Mouse (Mus musculus) hindbrain, embryonic 14.5 days (tissue): ENCODE results near the gene Cyb5r3. TPM values are rescaled to one million over a fixed set of nuclear protein-coding genes. Genes with fewer than 3 reads are reported as not detected.

Source experiments
- ATAC-seq: fragments of 200-750 bp; cut with Nextera tagmentation; 2 replicates; pipeline ENCODE4 v1.8.0; 2017; ENCODE audit warnings: moderate number of reproducible peaks, mild to moderate bottlenecking, moderate TSS enrichment, moderate library complexity; ENCODE audit not compliant: low FRiP score
- DNase-seq: peaks from one replicate; pipeline ENCODE4 v3.0.0-alpha.2; 2015; ENCODE audit warnings: low spot score
- H3K27ac ChIP-seq: fragments of 300-500 bp; sonication (generic); 2 replicates; pipeline ENCODE4 v1.5.1; 2014; ENCODE audit warnings: mild to moderate bottlenecking, moderate library complexity
- H3K27me3 ChIP-seq: fragments of 300-500 bp; sonication (generic); 2 replicates; pipeline ENCODE4 v1.6.1; 2014; ENCODE audit warnings: mild to moderate bottlenecking, low read length, mixed read lengths; ENCODE audit not compliant: control insufficient read depth, insufficient read depth
- H3K36me3 ChIP-seq: fragments of 300-500 bp; sonication (generic); replicated peaks from 2 replicates; pipeline ENCODE4 v1.6.1; 2014; ENCODE audit not compliant: control insufficient read depth, insufficient read depth
- H3K4me1 ChIP-seq: fragments of 300-500 bp; sonication (generic); replicated peaks from 2 replicates; pipeline ENCODE4 v1.6.1; 2014; ENCODE audit warnings: antibody characterized with exemption, low read length, mixed read lengths; ENCODE audit not compliant: control insufficient read depth, insufficient read depth
- H3K4me2 ChIP-seq: fragments of 300-500 bp; sonication (generic); replicated peaks from 2 replicates; pipeline ENCODE4 v1.6.1; 2014; ENCODE audit warnings: mild to moderate bottlenecking, moderate library complexity
- H3K4me3 ChIP-seq: fragments of 300-500 bp; sonication (generic); replicated peaks from 2 replicates; pipeline ENCODE4 v1.5.1; 2014; ENCODE audit warnings: mild to moderate bottlenecking, low read length
- H3K9ac ChIP-seq: fragments of 300-500 bp; sonication (generic); 2 replicates; pipeline ENCODE4 v1.6.1; 2014
- H3K9me3 ChIP-seq: fragments of 300-500 bp; sonication (generic); 2 replicates; pipeline ENCODE4 v1.6.1; 2016; ENCODE audit warnings: low read length; ENCODE audit not compliant: control insufficient read depth
- WGBS: fragments of 180-500 bp; shearing (Covaris S2); extraction: QIAGEN DNeasy Blood & Tissue Kit; methylation state at CpG from one replicate; pipeline ENCODE4 v1.1.7; 2014; 5-methylcytosine and 5-hydroxymethylcytosine counted together
- polyA plus RNA-seq: library from polyadenylated mRNA; unstranded; fragments of >200 nt; fragmentation: Nextera tagmentation; extraction: Ambion mirVana; gene quantifications from 2 replicates; pipeline ENCODE4 v1.2.1, GENCODE M21; 2014

The Cyb5r3 gene
- polyA plus RNA-seq, 1 experiment from 2014 or later: 129 TPM

- no peaks in the 10 kb centered on the region for H3K36me3 ChIP-seq
- no peaks in the 10 kb centered on the region for H3K27me3 ChIP-seq
- peaks cover 17% of the 10 kb centered on the region for H3K4me1 ChIP-seq
- peak overlapping the region; percentile 94 for H3K9ac ChIP-seq
- H3K4me2 ChIP-seq: peak overlapping the region; percentile 91
- peak overlapping the region; percentile 92; the same call in 1 of the 2 replicates for H3K27ac ChIP-seq
- no peak for DNase-seq
- no peak for ATAC-seq
- 48% methylated on average over 8 of the region's 8 CpGs for WGBS
- H3K4me3 ChIP-seq: peak overlapping the region; percentile 97
- no peaks in the 10 kb centered on the region for H3K9me3 ChIP-seq
These were observed 1.3 kb downstream of the Cyb5r3 start for GRCm38 (mm10) chr15:83170956-83171659.

- H3K4me2 ChIP-seq: no peak overlapping the region
- H3K27me3 ChIP-seq: no peaks in the 10 kb centered on the region
- peaks cover 17% of the 10 kb centered on the region for H3K4me1 ChIP-seq
- WGBS: 85% methylated on average over 8 of the region's 8 CpGs
- H3K27ac ChIP-seq: no peak overlapping the region
- no peaks in the 10 kb centered on the region for H3K9me3 ChIP-seq
- ATAC-seq (no peak), DNase-seq (no peak)
- 0 out of 2 replicates have a peak, but pooled peaks cover 2% of the 10 kb centered on the region for H3K36me3 ChIP-seq
- H3K4me3 ChIP-seq: no peak overlapping the region
- H3K9ac ChIP-seq: no peak overlapping the region; the same call in 1 of the 2 replicates
These were observed 2.3 kb downstream of the Cyb5r3 start for GRCm38 (mm10) chr15:83169772-83170722.

- Histone ChIP-seq H3K27me3 (no peaks in the 10 kb centered on the region), H3K36me3 (0 out of 2 replicates have a peak, but pooled peaks cover 4% of the 10 kb centered on the region), H3K4me3 (no peak overlapping the region), H3K4me1 (peaks cover 17% of the 10 kb centered on the region), H3K4me2 (no peak overlapping the region), H3K9me3 (no peaks in the 10 kb centered on the region), H3K9ac (no peak overlapping the region), H3K27ac (no peak overlapping the region)
- ATAC-seq (no peak), DNase-seq (no peak)
- WGBS: 83% methylated on average over 7 of the region's 7 CpGs
These were observed 3.3 kb downstream of the Cyb5r3 start for GRCm38 (mm10) chr15:83168875-83169771.

- Histone ChIP-seq H3K4me3 (no peak overlapping the region), H3K36me3 (0 out of 2 replicates have a peak, but pooled peaks cover 4% of the 10 kb centered on the region), H3K9me3 (no peaks in the 10 kb centered on the region), H3K9ac (no peak overlapping the region), H3K27ac (no peak overlapping the region), H3K4me2 (no peak overlapping the region), H3K4me1 (peaks cover 17% of the 10 kb centered on the region), H3K27me3 (no peaks in the 10 kb centered on the region)
- no peak for DNase-seq
- no peak for ATAC-seq
- 89% methylated on average over 3 of the region's 3 CpGs for WGBS
These were observed 4.1 kb downstream of the Cyb5r3 start for GRCm38 (mm10) chr15:83168311-83168710.

GRCm38 (mm10) chr15:83167550-83168065 lies 4.8 kb downstream of the Cyb5r3 start:
- 94% methylated on average over 8 of the region's 8 CpGs for WGBS

GRCm38 (mm10) chr15:83167126-83167525 lies 5.3 kb downstream of the Cyb5r3 start:
- DNase-seq (no peak), ATAC-seq (no peak)
- no peak overlapping the region for H3K4me3 ChIP-seq
- no peak overlapping the region for H3K9ac ChIP-seq
- no peak overlapping the region for H3K4me2 ChIP-seq
- WGBS: 64% methylated on average over 5 of the region's 5 CpGs
- H3K27me3 ChIP-seq: no peaks in the 10 kb centered on the region
- H3K9me3 ChIP-seq: no peaks in the 10 kb centered on the region
- peaks cover 10% of the 10 kb centered on the region; the same call in 1 of the 2 replicates for H3K36me3 ChIP-seq
- peaks cover 17% of the 10 kb centered on the region for H3K4me1 ChIP-seq
- no peak overlapping the region for H3K27ac ChIP-seq

More at GRCm38 (mm10) chr15:83167550-83168065, 4.8 kb downstream of the Cyb5r3 start:
- DNase-seq (no peak), ATAC-seq (no peak)
- Histone ChIP-seq H3K9ac (no peak overlapping the region), H3K27me3 (no peaks in the 10 kb centered on the region), H3K4me1 (peaks cover 17% of the 10 kb centered on the region), H3K4me2 (no peak overlapping the region), H3K27ac (no peak overlapping the region), H3K9me3 (no peaks in the 10 kb centered on the region), H3K36me3 (peaks cover 5% of the 10 kb centered on the region; the same call in 1 of the 2 replicates), H3K4me3 (no peak overlapping the region)

GRCm38 (mm10) chr15:83166642-83167041 lies 5.8 kb downstream of the Cyb5r3 start:
- H3K27me3 ChIP-seq: no peaks in the 10 kb centered on the region

GRCm38 (mm10) chr15:83165526-83166315 lies 6.7 kb downstream of the Cyb5r3 start:
- ATAC-seq: no peak
- H3K4me2 ChIP-seq: no peak overlapping the region
- H3K27me3 ChIP-seq: no peaks in the 10 kb centered on the region
- H3K4me1 ChIP-seq: peaks cover 9% of the 10 kb centered on the region
- no peak for DNase-seq
- no peak overlapping the region for H3K9ac ChIP-seq
- H3K36me3 ChIP-seq: peaks cover 20% of the 10 kb centered on the region
- H3K27ac ChIP-seq: no peak overlapping the region
- H3K9me3 ChIP-seq: no peaks in the 10 kb centered on the region
- H3K4me3 ChIP-seq: no peak overlapping the region
- 95% methylated on average over 13 of the region's 13 CpGs for WGBS

More at GRCm38 (mm10) chr15:83166642-83167041, 5.8 kb downstream of the Cyb5r3 start:
- Histone ChIP-seq H3K4me2 (no peak overlapping the region), H3K4me3 (no peak overlapping the region), H3K9me3 (no peaks in the 10 kb centered on the region), H3K27ac (no peak overlapping the region), H3K4me1 (peaks cover 17% of the 10 kb centered on the region), H3K36me3 (peaks cover 15% of the 10 kb centered on the region; the same call in 1 of the 2 replicates), H3K9ac (no peak overlapping the region)
- ATAC-seq: no peak
- DNase-seq: no peak
- WGBS: 88% methylated on average over 3 of the region's 3 CpGs
